Mouse (Mus musculus) liver, postnatal 0 days (tissue): ENCODE measurements around the gene Wdtc1.

ENCODE experiments used
- CTCF ChIP-seq: sonication (generic); IDR thresholded peaks from 2 replicates; pipeline ENCODE4 v1.5.1; 2016; ENCODE audit warnings: antibody characterized with exemption, low read depth
- EP300 ChIP-seq: IDR thresholded peaks from 2 replicates; pipeline ENCODE4 v1.6.1; 2016; ENCODE audit warnings: antibody characterized with exemption, low read depth, mild to moderate bottlenecking

DNA sequence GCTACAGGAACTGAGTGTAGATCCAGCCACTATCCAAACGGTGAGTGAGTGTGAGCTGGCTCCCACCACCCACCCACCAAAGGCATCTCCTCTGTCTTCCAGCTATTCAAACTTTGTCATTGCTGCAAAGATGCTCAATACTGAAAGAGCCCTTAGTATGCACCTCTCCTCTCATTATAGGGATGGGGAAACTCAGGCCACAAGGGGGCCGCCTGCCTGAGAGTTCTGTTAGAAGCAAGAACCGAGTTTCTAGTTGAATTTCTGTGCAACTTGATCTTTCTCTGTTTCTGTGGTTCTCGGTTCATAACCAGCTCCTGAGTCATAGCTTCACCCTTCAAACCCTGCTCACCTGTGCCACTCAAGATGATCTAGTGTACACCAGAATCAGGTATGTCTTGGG, 101.2 kb downstream of the Wdtc1 start:
- TF ChIP-seq CTCF (no peak), EP300 (no peak)
